In genomic region chr12:84206525-84206924, GRCm38 (mm10) we compare ENCODE assay signal across 10 mouse cellular contexts. TPM values are rescaled to one million over a fixed set of nuclear protein-coding genes. Genes with fewer than 3 reads are reported as not detected.
DNase-seq lines count a peak whose midpoint lies in the region; ATAC-seq lines count a peak whose summit lies in the region.
"Had no signal": no experiment of that assay in that cellular context is flagged by ENCODE, and none has a peak within 500 bp of the region (broad histone marks: within the 10 kb centered on the region; RNA-seq: fewer than 3 reads in every experiment).

No protein-coding gene starts in this region.

- peaks cover 59% of the 10 kb centered on the region for H3K36me3 ChIP-seq in erythroblast, embryonic 14.5 days (ENCODE audit: control insufficient read depth)
- no peaks in the 10 kb centered on the region for H3K36me3 ChIP-seq in liver, embryonic 16.5 days (ENCODE audit: control insufficient read depth, insufficient read depth)

- no peak for ATAC-seq in erythroblast, adult 5-6 weeks (replicated peaks; ENCODE audit: low FRiP score, poor library complexity, severe bottlenecking)
- ATAC-seq in CD4-positive, CD25-positive, alpha-beta regulatory T cell, adult 4 months, result peak; percentile 90
- ATAC-seq in inflammation-experienced regulatory T-cells, adult 6 months, result peak; percentile 91
- ATAC-seq in liver, embryonic 16.5 days (ENCODE audit: low read depth), result 0 out of 2 replicates have a peak, but pooled peaks have one; percentile 2

- peaks cover 93% of the 10 kb centered on the region for H3K4me1 ChIP-seq in erythroblast, embryonic 14.5 days (ENCODE audit: control insufficient read depth)
- peaks cover 84% of the 10 kb centered on the region for H3K4me1 ChIP-seq in liver, embryonic 16.5 days (ENCODE audit: control insufficient read depth, low read depth, low read length)

- peak overlapping the region; percentile 100 for H3K27ac ChIP-seq in liver, embryonic 16.5 days (ENCODE audit: low read length)

- H3K4me3 ChIP-seq in erythroblast, embryonic 14.5 days (replicated peaks), result peak overlapping the region; percentile 50
- peak overlapping the region; percentile 14 for H3K4me3 ChIP-seq in liver, embryonic 16.5 days (ENCODE audit: low read depth, low read length)

- WGBS in liver, embryonic 16.5 days (ENCODE audit: insufficient replicate concordance), result 19% methylated on average over 7 of the region's 7 CpGs

- peak overlapping the region; percentile 79 for H3K4me2 ChIP-seq in liver, embryonic 16.5 days (ENCODE audit: low read depth, low read length)

- H3K27me3 ChIP-seq in erythroblast, embryonic 14.5 days (ENCODE audit: control insufficient read depth), result no peaks in the 10 kb centered on the region
- no peaks in the 10 kb centered on the region for H3K27me3 ChIP-seq in liver, embryonic 16.5 days (ENCODE audit: control insufficient read depth, insufficient read depth, low read depth, low read length)

- no peaks in the 10 kb centered on the region for H3K9me3 ChIP-seq in erythroblast, embryonic 14.5 days (ENCODE audit: control insufficient read depth, low read length)
- H3K9me3 ChIP-seq in liver, embryonic 16.5 days (replicated peaks; ENCODE audit: control insufficient read depth, low read length), result no peaks in the 10 kb centered on the region

- peak overlapping the region; percentile 58 for H3K9ac ChIP-seq in liver, embryonic 16.5 days (ENCODE audit: low read depth, low read length)

- DNase-seq in adrenal gland, postnatal 10 days, result no peak
- no peak for DNase-seq in right cerebral cortex, adult 18-20 months
- DNase-seq in left cerebral cortex, adult 8-10 months (ENCODE audit: low spot score in 2 of 2), result no peak
- DNase-seq: lung, postnatal 10 days; right cerebral cortex, postnatal 25 days had no signal

RNA-seq across cellular contexts. Expression of gene Elmsan1, which starts 12.2 kb away (rescaled TPM):
- 2.1 and 2.8 TPM in 2 replicates for polyA plus RNA-seq in erythroblast, embryonic 14.5 days (2012)
- total RNA-seq in erythroblast, adult 5-6 weeks (2015; ENCODE audit: low replicate concordance), result 5.4 and 12.7 TPM in 2 replicates
- 8.0 and 11.4 TPM in 2 replicates for total RNA-seq in erythroblast, adult 5-6 weeks (2017; ENCODE audit: low replicate concordance)
- polyA plus RNA-seq in CD4-positive, CD25-positive, alpha-beta regulatory T cell, adult 4 months (2017; shearing (Covaris generic)), result 1 to 10 TPM; 7.3 to 8.2 TPM
- polyA plus RNA-seq in inflammation-experienced regulatory T-cells, adult 6 months (2017; shearing (Covaris generic)), result 1 to 10 TPM; 3.9 to 9.5 (median 7.2) TPM
- polyA plus RNA-seq in liver, embryonic 16.5 days (2015; fragmentation: Nextera tagmentation; extraction: Ambion mirVana), result 6.9 and 7.8 TPM in 2 replicates
- 10 to 100 TPM; 19.2 to 24.9 TPM for total RNA-seq in adrenal gland, postnatal 10 days (2021)
- total RNA-seq in left cerebral cortex, adult 8-10 months (2022), result 10 to 100 TPM; 17.8 to 23.3 (median 20.3) TPM

RNA-seq across cellular contexts. Expression of gene Pnma1, which starts 58.2 kb away (rescaled TPM):
- polyA plus RNA-seq in erythroblast, embryonic 14.5 days (2012), result 0.02 and 0.03 TPM in 2 replicates
- 1.5 and 4.4 TPM in 2 replicates for total RNA-seq in erythroblast, adult 5-6 weeks (2015; ENCODE audit: low replicate concordance)
- 1.0 and 4.5 TPM in 2 replicates for total RNA-seq in erythroblast, adult 5-6 weeks (2017; ENCODE audit: low replicate concordance)
- not detected for polyA plus RNA-seq in CD4-positive, CD25-positive, alpha-beta regulatory T cell, adult 4 months (2017; shearing (Covaris generic))
- under 1 TPM in 2 of 3 experiments, not detected in 1; 0.40 to 0.44 TPM for polyA plus RNA-seq in inflammation-experienced regulatory T-cells, adult 6 months (2017; shearing (Covaris generic))
- polyA plus RNA-seq in liver, embryonic 16.5 days (2015; fragmentation: Nextera tagmentation; extraction: Ambion mirVana), result 0.12 and 0.14 TPM in 2 replicates
- under 1 TPM; 0.30 to 0.61 TPM for total RNA-seq in adrenal gland, postnatal 10 days (2021)
- total RNA-seq in left cerebral cortex, adult 8-10 months (2022), result 1 to 10 TPM; 5.1 to 6.3 (median 5.8) TPM
